ENCODE assay signal across 8 mouse cellular contexts in the genomic region with DNA sequence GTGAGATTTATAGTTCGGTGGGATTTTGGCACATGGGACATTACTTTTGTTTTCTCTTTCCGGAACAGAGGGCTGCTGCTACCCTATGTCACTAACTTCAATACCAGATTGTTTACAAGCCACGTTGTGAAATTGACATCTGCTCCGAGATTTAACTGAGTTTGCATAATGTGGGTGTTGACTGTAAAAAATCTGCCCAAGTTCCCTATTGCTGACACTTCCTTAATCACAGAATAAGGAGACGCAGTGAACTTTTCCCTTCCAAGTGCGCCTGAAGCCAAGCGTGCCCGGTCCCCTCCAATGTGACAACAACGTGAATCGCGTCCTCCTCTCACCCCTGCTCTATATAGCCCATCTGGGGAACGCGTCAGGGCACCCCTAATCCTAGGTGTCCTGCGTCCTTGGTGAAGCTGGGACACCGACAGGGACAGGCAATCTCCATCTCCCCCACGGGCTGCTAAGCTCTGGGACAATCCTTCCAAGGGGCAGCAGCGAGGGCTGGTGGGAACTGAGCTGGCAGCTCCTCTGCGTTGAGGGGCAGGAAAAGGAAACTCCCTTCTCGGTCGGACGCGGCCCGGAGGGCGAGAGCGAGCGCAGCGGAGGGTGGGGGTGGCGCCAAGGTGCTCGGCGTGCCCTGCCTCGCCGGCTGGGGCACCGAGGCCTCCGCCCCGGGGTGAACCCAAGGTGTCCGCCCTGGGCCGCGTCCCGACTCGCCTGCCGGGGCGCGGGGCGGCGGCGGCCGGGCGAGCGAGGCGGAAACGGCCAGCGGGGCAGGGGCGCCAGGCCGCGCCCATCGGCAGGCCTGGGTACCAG. TPM values are rescaled to one million over a fixed set of nuclear protein-coding genes. Genes with fewer than 3 reads are reported as not detected.
DNase-seq lines count a peak whose midpoint lies in the region; ATAC-seq and TF ChIP-seq lines count a peak whose summit lies in the region.

No protein-coding gene starts in this region.

- WGBS in embryonic facial prominence, embryonic 15.5 days: under 1% methylated on average over 51 of the region's 56 CpGs
- WGBS in heart, embryonic 11.5 days (ENCODE audit: insufficient replicate concordance): 1% methylated on average over 53 of the region's 56 CpGs
- under 1% methylated on average over 30 of the region's 56 CpGs for WGBS in kidney, embryonic 15.5 days
- WGBS in limb, embryonic 15.5 days: under 1% methylated on average over 56 of the region's 56 CpGs
- under 1% methylated on average over 49 of the region's 56 CpGs for WGBS in midbrain, embryonic 16.5 days
- WGBS in spleen, adult 2 months: under 1% methylated on average over 37 of the region's 56 CpGs

- peak overlapping the region; percentile 58 for H3K9ac ChIP-seq in embryonic facial prominence, embryonic 15.5 days
- peak overlapping the region; percentile 93 for H3K9ac ChIP-seq in heart, embryonic 11.5 days (ENCODE audit: low read depth, low read length)
- peak overlapping the region; percentile 88 for H3K9ac ChIP-seq in kidney, embryonic 15.5 days
- H3K9ac ChIP-seq in limb, embryonic 15.5 days: peak overlapping the region; percentile 85
- H3K9ac ChIP-seq in midbrain, embryonic 16.5 days (ENCODE audit: low read depth, low read length): peak overlapping the region; percentile 94

- peak; percentile 65 for ATAC-seq in embryonic facial prominence, embryonic 15.5 days (ENCODE audit: insufficient number of reproducible peaks, low FRiP score, low TSS enrichment, low read depth)
- ATAC-seq in heart, embryonic 11.5 days (replicated peaks; ENCODE audit: insufficient number of reproducible peaks, low FRiP score, low TSS enrichment): no peak; the same call in 1 of the 2 replicates
- ATAC-seq in kidney, embryonic 15.5 days (replicated peaks; ENCODE audit: low FRiP score): peak; percentile 68; the same call in 1 of the 2 replicates
- peak; percentile 8; the same call in 1 of the 2 replicates for ATAC-seq in limb, embryonic 15.5 days (ENCODE audit: insufficient number of reproducible peaks, low FRiP score, low TSS enrichment, low read depth)
- ATAC-seq in midbrain, embryonic 16.5 days: peak; percentile 34

- peak overlapping the region; percentile 97 for H3K27ac ChIP-seq in embryonic facial prominence, embryonic 15.5 days (replicated peaks)
- H3K27ac ChIP-seq in heart, embryonic 11.5 days (ENCODE audit: low read depth, low read length): peak overlapping the region; percentile 100
- H3K27ac ChIP-seq in kidney, embryonic 15.5 days: peak overlapping the region; percentile 99
- H3K27ac ChIP-seq in limb, embryonic 15.5 days: peak overlapping the region; percentile 99
- H3K27ac ChIP-seq in midbrain, embryonic 16.5 days (ENCODE audit: low read length): peak overlapping the region; percentile 98
- peak overlapping the region; percentile 98 for H3K27ac ChIP-seq in spleen, adult 2 months (ENCODE audit: insufficient read depth, low read length)

- H3K36me3 ChIP-seq in embryonic facial prominence, embryonic 15.5 days: no peaks in the 10 kb centered on the region
- no peaks in the 10 kb centered on the region for H3K36me3 ChIP-seq in heart, embryonic 11.5 days (ENCODE audit: control insufficient read depth, insufficient read depth, low read length)
- no peaks in the 10 kb centered on the region for H3K36me3 ChIP-seq in kidney, embryonic 15.5 days
- H3K36me3 ChIP-seq in limb, embryonic 15.5 days: no peaks in the 10 kb centered on the region
- H3K36me3 ChIP-seq in midbrain, embryonic 16.5 days (ENCODE audit: control insufficient read depth, insufficient read depth, low read length): no peaks in the 10 kb centered on the region
- H3K36me3 ChIP-seq in spleen, adult 2 months (ENCODE audit: control insufficient read depth, insufficient read depth, low read length): no peaks in the 10 kb centered on the region

- peak; percentile 34; the same call in 1 of the 2 replicates for TF ChIP-seq POLR2A in spleen, adult 2 months (IDR thresholded peaks at IDR 0.05; ENCODE audit: low read depth, low read length)

- H3K9me3 ChIP-seq in embryonic facial prominence, embryonic 15.5 days (replicated peaks): no peaks in the 10 kb centered on the region
- H3K9me3 ChIP-seq in heart, embryonic 11.5 days (replicated peaks; ENCODE audit: control insufficient read depth, low read length): no peaks in the 10 kb centered on the region
- no peaks in the 10 kb centered on the region for H3K9me3 ChIP-seq in kidney, embryonic 15.5 days (replicated peaks)
- H3K9me3 ChIP-seq in limb, embryonic 15.5 days: no peaks in the 10 kb centered on the region
- H3K9me3 ChIP-seq in midbrain, embryonic 16.5 days (replicated peaks; ENCODE audit: control insufficient read depth, low read length, poor library complexity, severe bottlenecking): no peaks in the 10 kb centered on the region

- H3K4me2 ChIP-seq in embryonic facial prominence, embryonic 15.5 days (replicated peaks): peak overlapping the region; percentile 69
- H3K4me2 ChIP-seq in heart, embryonic 11.5 days: peak overlapping the region; percentile 85
- peak overlapping the region; percentile 84 for H3K4me2 ChIP-seq in kidney, embryonic 15.5 days
- H3K4me2 ChIP-seq in limb, embryonic 15.5 days: peak overlapping the region; percentile 57
- H3K4me2 ChIP-seq in midbrain, embryonic 16.5 days (ENCODE audit: low read length): peak overlapping the region; percentile 86

- H3K4me1 ChIP-seq in embryonic facial prominence, embryonic 15.5 days: peaks cover 25% of the 10 kb centered on the region
- H3K4me1 ChIP-seq in heart, embryonic 11.5 days (ENCODE audit: control insufficient read depth, insufficient read depth, low read length): peaks cover 27% of the 10 kb centered on the region
- peaks cover 41% of the 10 kb centered on the region for H3K4me1 ChIP-seq in kidney, embryonic 15.5 days
- peaks cover 24% of the 10 kb centered on the region for H3K4me1 ChIP-seq in limb, embryonic 15.5 days
- H3K4me1 ChIP-seq in midbrain, embryonic 16.5 days (ENCODE audit: control insufficient read depth, insufficient read depth, low read length): peaks cover 36% of the 10 kb centered on the region
- peaks cover 14% of the 10 kb centered on the region for H3K4me1 ChIP-seq in spleen, adult 2 months (ENCODE audit: control insufficient read depth, insufficient read depth, insufficient read length)

- H3K27me3 ChIP-seq in embryonic facial prominence, embryonic 15.5 days: no peaks in the 10 kb centered on the region
- H3K27me3 ChIP-seq in heart, embryonic 11.5 days (ENCODE audit: control insufficient read depth, insufficient read depth, low read length): no peaks in the 10 kb centered on the region
- no peaks in the 10 kb centered on the region for H3K27me3 ChIP-seq in kidney, embryonic 15.5 days
- H3K27me3 ChIP-seq in limb, embryonic 15.5 days: no peaks in the 10 kb centered on the region
- H3K27me3 ChIP-seq in midbrain, embryonic 16.5 days (ENCODE audit: control insufficient read depth, insufficient read depth, low read depth, low read length): no peaks in the 10 kb centered on the region
- H3K27me3 ChIP-seq in spleen, adult 2 months (ENCODE audit: control insufficient read depth, insufficient read depth, low read length): no peaks in the 10 kb centered on the region

- H3K4me3 ChIP-seq in embryonic facial prominence, embryonic 15.5 days (replicated peaks): peak overlapping the region; percentile 62
- peak overlapping the region; percentile 91 for H3K4me3 ChIP-seq in heart, embryonic 11.5 days (ENCODE audit: low read depth, low read length)
- H3K4me3 ChIP-seq in kidney, embryonic 15.5 days (replicated peaks): peak overlapping the region; percentile 88
- H3K4me3 ChIP-seq in limb, embryonic 15.5 days: peak overlapping the region; percentile 84
- H3K4me3 ChIP-seq in midbrain, embryonic 16.5 days (ENCODE audit: low read depth, low read length): peak overlapping the region; percentile 85
- peak overlapping the region; percentile 96 for H3K4me3 ChIP-seq in spleen, adult 2 months (ENCODE audit: extremely low read depth, insufficient read depth, insufficient read length)

- no peak for TF ChIP-seq CTCF in spleen, adult 2 months (IDR thresholded peaks at IDR 0.05; ENCODE audit: extremely low read depth, insufficient read depth, insufficient read length, insufficient replicate concordance)

- peak; percentile 78 for DNase-seq in A20 (ENCODE audit: low read depth, low spot score)
- peak; percentile 41 to 44 for DNase-seq in adrenal gland, postnatal 4 days (ENCODE audit: low spot score in 2 of 2)
- peak; percentile 60 to 69 for DNase-seq in spleen, adult 2 months (ENCODE audit: low read depth in 1 of 2, low spot score in 2 of 2)

RNA-seq across cellular contexts. Expression of a gene that starts 0.8 kb away (rescaled TPM):
- 100 to 1,000 TPM; 125 to 127 TPM for total RNA-seq in adrenal gland, postnatal 4 days (2021)
- polyA plus RNA-seq in embryonic facial prominence, embryonic 15.5 days (2015; fragmentation: Nextera tagmentation; extraction: Ambion mirVana): 130 and 132 TPM in 2 replicates
- 133 and 139 TPM in 2 replicates for polyA plus RNA-seq in heart, embryonic 11.5 days (2014; fragmentation: Nextera tagmentation; extraction: Ambion mirVana)
- polyA plus RNA-seq in kidney, embryonic 15.5 days (2015; fragmentation: Nextera tagmentation; extraction: Ambion mirVana): 92.7 and 104 TPM in 2 replicates
- polyA plus RNA-seq in limb, embryonic 15.5 days (2015; fragmentation: Nextera tagmentation; extraction: Ambion mirVana): 121 and 135 TPM in 2 replicates
- polyA plus RNA-seq in midbrain, embryonic 16.5 days (2015; fragmentation: Nextera tagmentation; extraction: Ambion mirVana): 117 and 118 TPM in 2 replicates
- polyA plus RNA-seq in spleen, adult 2 months (2012; rRNA removed): 19.3 and 22.1 TPM in 2 replicates

RNA-seq across cellular contexts. Expression of a gene that starts 41.5 kb away (rescaled TPM):
- 10 to 100 TPM; 27.0 to 27.6 TPM for total RNA-seq in adrenal gland, postnatal 4 days (2021)
- polyA plus RNA-seq in embryonic facial prominence, embryonic 15.5 days (2015; fragmentation: Nextera tagmentation; extraction: Ambion mirVana): 1.4 and 2.5 TPM in 2 replicates
- polyA plus RNA-seq in heart, embryonic 11.5 days (2014; fragmentation: Nextera tagmentation; extraction: Ambion mirVana): 18.8 and 20.5 TPM in 2 replicates
- 10.4 and 11.4 TPM in 2 replicates for polyA plus RNA-seq in kidney, embryonic 15.5 days (2015; fragmentation: Nextera tagmentation; extraction: Ambion mirVana)
- 0.94 and 0.97 TPM in 2 replicates for polyA plus RNA-seq in limb, embryonic 15.5 days (2015; fragmentation: Nextera tagmentation; extraction: Ambion mirVana)
- polyA plus RNA-seq in midbrain, embryonic 16.5 days (2015; fragmentation: Nextera tagmentation; extraction: Ambion mirVana): 0.78 and 0.98 TPM in 2 replicates
- 22.9 and 24.2 TPM in 2 replicates for polyA plus RNA-seq in spleen, adult 2 months (2012; rRNA removed)
